Mouse (Mus musculus) intestine, embryonic 15.5 days (tissue): ENCODE measurements at regions not wholly inside any gene's neighbourhood (a gene's known extent, or its start where the extent isn't known, plus 50 kb on each side); places are given as distances from the start of the nearest gene placed in this dataset.

Experiments used
- ATAC-seq: fragments of 200-750 bp; cut with Nextera tagmentation; 2 replicates; pipeline ENCODE4 v1.8.0; 2017; ENCODE audit warnings: moderate TSS enrichment, moderate library complexity
- H3K27ac ChIP-seq: fragments of 300-500 bp; sonication (generic); 2 replicates; pipeline ENCODE4 v1.5.1; 2015; ENCODE audit warnings: mild to moderate bottlenecking, inconsistent platforms
- H3K27me3 ChIP-seq: fragments of 300-500 bp; sonication (generic); replicated peaks from 2 replicates; pipeline ENCODE4 v1.6.1; 2015; ENCODE audit warnings: inconsistent platforms
- H3K36me3 ChIP-seq: fragments of 300-500 bp; sonication (generic); 2 replicates; pipeline ENCODE4 v1.6.1; 2015; ENCODE audit warnings: inconsistent platforms
- H3K4me1 ChIP-seq: fragments of 300-500 bp; sonication (generic); replicated peaks from 2 replicates; pipeline ENCODE4 v1.6.1; 2015; ENCODE audit warnings: inconsistent platforms
- H3K4me2 ChIP-seq: fragments of 300-500 bp; sonication (generic); replicated peaks from 2 replicates; pipeline ENCODE4 v1.6.1; 2015; ENCODE audit warnings: mild to moderate bottlenecking, inconsistent platforms
- H3K4me3 ChIP-seq: fragments of 300-500 bp; sonication (generic); replicated peaks from 2 replicates; pipeline ENCODE4 v1.5.1; 2015; ENCODE audit warnings: inconsistent platforms
- H3K9ac ChIP-seq: fragments of 300-500 bp; sonication (generic); 2 replicates; pipeline ENCODE4 v1.6.1; 2015; ENCODE audit warnings: inconsistent platforms
- H3K9me3 ChIP-seq: fragments of 300-500 bp; sonication (generic); 2 replicates; pipeline ENCODE4 v1.6.1; 2016; ENCODE audit warnings: inconsistent platforms
- WGBS: fragments of 180-500 bp; shearing (Covaris S2); methylation state at CpG from one replicate; pipeline ENCODE4 v1.1.7; 2015; 5-methylcytosine and 5-hydroxymethylcytosine counted together

GRCm38 (mm10) chrX:156913363-156913762 lies 501.7 kb downstream of the Phex start:
- Histone ChIP-seq H3K9me3 (no peaks in the 10 kb centered on the region), H3K9ac (no peak overlapping the region), H3K27me3 (no peaks in the 10 kb centered on the region), H3K4me3 (no peak overlapping the region), H3K4me1 (no peaks in the 10 kb centered on the region), H3K27ac (no peak overlapping the region), H3K4me2 (no peak overlapping the region), H3K36me3 (no peaks in the 10 kb centered on the region)
- WGBS = 79% methylated on average over 1 of the region's 1 CpGs
- ATAC-seq = no peak
